Mouse (Mus musculus) bone marrow macrophage, adult 2 months (primary cell): ENCODE measurements around the gene Sdhc.

Source experiments
- CTCF ChIP-seq: IDR thresholded peaks from 2 replicates; pipeline ENCODE4 v1.5.1; 2012; ENCODE audit warnings: low read depth, mild to moderate bottlenecking, low read length, moderate library complexity
- POLR2A ChIP-seq: IDR thresholded peaks from 2 replicates; pipeline ENCODE4 v1.6.1; 2012; ENCODE audit warnings: mild to moderate bottlenecking, low read depth, low read length, borderline replicate concordance

DNA sequence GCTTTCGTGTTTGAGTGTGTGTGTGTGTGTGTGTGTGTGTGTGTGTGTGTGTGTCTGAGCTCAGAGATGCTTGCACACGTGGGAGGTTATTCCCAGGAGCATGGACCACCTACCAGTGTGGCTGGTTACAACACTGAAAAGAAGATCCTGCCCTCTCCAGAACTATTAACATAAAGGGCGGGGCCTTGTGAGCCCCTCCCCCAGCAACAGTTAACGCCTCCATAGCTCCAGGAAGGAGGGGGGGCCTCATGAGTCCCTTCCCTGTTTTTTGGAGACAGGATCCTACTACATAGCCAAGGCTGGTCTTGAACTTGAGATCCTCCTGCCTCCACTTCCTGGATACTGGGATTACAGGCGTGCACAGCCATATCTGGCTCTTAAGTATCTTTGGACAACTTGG lies 28.6 kb downstream of the Sdhc start:
- TF ChIP-seq POLR2A (no peak), CTCF (no peak)
